Mouse (Mus musculus) left cerebral cortex, postnatal 36 days (tissue): Measurements from ENCODE around the gene Hhat. TPM values are rescaled to one million over a fixed set of nuclear protein-coding genes. Genes with fewer than 3 reads are reported as not detected.

Experiments used
- DNase-seq, 2 experiments: peaks; one replicate each; pipeline ENCODE4 v3.0.0; 2021 to 2022; ENCODE audit warnings: low spot score in 2 of 2, mixed read lengths in 1 of 2
- intact Hi-C: fragments of 180-260 bp; cut with DNase I; formaldehyde crosslinking; loops from one replicate; pipeline ENCODE4 v1.15.1; 2025
- total RNA-seq, 2 experiments: library from RNA; stranded (reverse); gene quantifications; 2 replicates each; pipeline ENCODE4 v1.2.3; 2021

Gene Hhat
- total RNA-seq, 2 experiments from 2014 or later: 1.2 to 2.3 TPM

GRCm38 (mm10) chr1:192786194-192786593 is 15.2 kb upstream of the Hhat start:
- intact Hi-C loops: loop anchor here (5.0 kb wide), 1 partner anchor 66 kb away; no protein-coding TSS in a partner anchor

GRCm38 (mm10) chr1:192785046-192785961 is 14.3 kb upstream of the Hhat start:
- intact Hi-C loops: loop anchor here (5.0 kb wide), 1 partner anchor 67 kb away; no protein-coding TSS in a partner anchor
- DNase-seq: peak in 1 of 2 experiments; percentile 18

More at GRCm38 (mm10) chr1:192786194-192786593, 15.2 kb upstream of the Hhat start:
- DNase-seq: no peak

GRCm38 (mm10) chr1:192784374-192784773 is 13.4 kb upstream of the Hhat start:
- intact Hi-C loops: loop anchor here (5.0 kb wide), 2 partner anchors 128 to 343 kb away; no protein-coding TSS in a partner anchor

GRCm38 (mm10) chr1:192781256-192781655 is 10.2 kb upstream of the Hhat start:
- intact Hi-C loops: loop anchor here (5.0 kb wide), 2 partner anchors 131 to 346 kb away; no protein-coding TSS in a partner anchor

More at GRCm38 (mm10) chr1:192784374-192784773, 13.4 kb upstream of the Hhat start:
- peak; percentile 29 to 45 for DNase-seq

GRCm38 (mm10) chr1:192778869-192779514 is 8.0 kb upstream of the Hhat start:
- no peak for DNase-seq
- intact Hi-C loops: no loop called here

More at GRCm38 (mm10) chr1:192781256-192781655, 10.2 kb upstream of the Hhat start:
- no peak for DNase-seq

- no peak for DNase-seq
- intact Hi-C loops: no loop called here
Measured at GRCm38 (mm10) chr1:192778206-192778605, 7.2 kb upstream of the Hhat start.

- intact Hi-C loops: no loop called here
- peak in 1 of 2 experiments; percentile 41 for DNase-seq
Measured at GRCm38 (mm10) chr1:192770130-192770494, 911 bp downstream of the Hhat start.

- intact Hi-C loops: no loop called here
- DNase-seq: no peak
Measured at GRCm38 (mm10) chr1:192765531-192765930, 5.5 kb downstream of the Hhat start.

- intact Hi-C loops: no loop called here
- no peak for DNase-seq
Measured at GRCm38 (mm10) chr1:192764547-192764946, 6.5 kb downstream of the Hhat start.

GRCm38 (mm10) chr1:192762946-192763933 is 7.8 kb downstream of the Hhat start:
- intact Hi-C loops: no loop called here

GRCm38 (mm10) chr1:192756674-192757073 is 14.3 kb downstream of the Hhat start:
- intact Hi-C loops: no loop called here
- DNase-seq: no peak

More at GRCm38 (mm10) chr1:192762946-192763933, 7.8 kb downstream of the Hhat start:
- no peak for DNase-seq

GRCm38 (mm10) chr1:192755685-192756606 is 15.1 kb downstream of the Hhat start:
- DNase-seq: no peak
- intact Hi-C loops: no loop called here

- intact Hi-C loops: no loop called here
- no peak for DNase-seq
Measured at GRCm38 (mm10) chr1:192755246-192755645, 15.8 kb downstream of the Hhat start.

- intact Hi-C loops: no loop called here
- no peak for DNase-seq
Measured at GRCm38 (mm10) chr1:192754268-192754667, 16.8 kb downstream of the Hhat start.

GRCm38 (mm10) chr1:192752659-192753601 is 18.1 kb downstream of the Hhat start:
- no peak for DNase-seq
- intact Hi-C loops: no loop called here

GRCm38 (mm10) chr1:192750042-192750437 is 21.0 kb downstream of the Hhat start:
- no peak for DNase-seq
- intact Hi-C loops: no loop called here
